Mouse (Mus musculus): Measurements from ENCODE around the gene Insl3. TPM values are rescaled to one million over a fixed set of nuclear protein-coding genes. Genes with fewer than 3 reads are reported as not detected.

The Insl3 gene
- not detected in 2 replicates for total RNA-seq (2014; rRNA removed)
- polyA plus RNA-seq (2015; fragmentation: Nextera tagmentation; extraction: Ambion mirVana): 1.7 and 3.4 TPM in 2 replicates

DNA sequence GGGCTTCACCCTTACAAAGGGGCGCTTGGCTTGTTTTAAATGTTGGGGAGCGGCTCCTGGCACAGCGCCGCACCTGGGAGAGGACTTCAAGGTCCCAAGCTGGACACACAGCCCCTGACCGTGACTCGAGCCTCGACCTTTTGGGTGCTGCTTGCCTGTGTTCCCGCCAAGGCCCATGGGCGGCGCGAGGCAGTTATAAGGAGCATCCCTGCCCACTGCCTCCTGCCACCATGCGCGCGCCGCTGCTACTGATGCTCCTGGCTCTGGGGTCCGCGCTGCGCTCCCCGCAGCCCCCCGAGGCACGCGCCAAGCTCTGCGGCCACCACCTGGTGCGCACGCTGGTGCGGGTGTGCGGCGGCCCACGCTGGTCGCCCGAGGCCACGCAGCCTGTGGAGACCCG, at the start of gene Insl3:
TSS of gene Insl3 (plus strand) at position 187 of the 400 bp plus-strand sequence.
- no peak within 1 kb of the TSS for H3K4me2 ChIP-seq (ENCODE audit: low read depth, low read length)
- no peaks in the 10 kb centered on the region for H3K9me3 ChIP-seq (ENCODE audit: low read length)
- TF ChIP-seq CTCF (IDR thresholded peaks at IDR 0.05; ENCODE audit: low read depth): peak; percentile 11; the same call in 1 of the 2 replicates
- no peak within 1 kb of the TSS for H3K27ac ChIP-seq
- ATAC-seq (no peak), DNase-seq (ENCODE audit: low spot score) (no peak)
- H3K4me3 ChIP-seq (ENCODE audit: low read length): no peak within 1 kb of the TSS
- H3K4me1 ChIP-seq (ENCODE audit: insufficient read depth, low read length): 0 out of 2 replicates have a peak, but pooled peaks cover 6% of the 10 kb centered on the region
- no peak within 1 kb of the TSS for H3K9ac ChIP-seq (replicated peaks; ENCODE audit: low read length)
- H3K36me3 ChIP-seq (ENCODE audit: insufficient read depth, low read length): no peaks in the 10 kb centered on the region
- WGBS: 6% methylated on average over 33 of the region's 33 CpGs
- H3K27me3 ChIP-seq (ENCODE audit: insufficient read depth, low read length): peaks cover 99% of the 10 kb centered on the region

DNA sequence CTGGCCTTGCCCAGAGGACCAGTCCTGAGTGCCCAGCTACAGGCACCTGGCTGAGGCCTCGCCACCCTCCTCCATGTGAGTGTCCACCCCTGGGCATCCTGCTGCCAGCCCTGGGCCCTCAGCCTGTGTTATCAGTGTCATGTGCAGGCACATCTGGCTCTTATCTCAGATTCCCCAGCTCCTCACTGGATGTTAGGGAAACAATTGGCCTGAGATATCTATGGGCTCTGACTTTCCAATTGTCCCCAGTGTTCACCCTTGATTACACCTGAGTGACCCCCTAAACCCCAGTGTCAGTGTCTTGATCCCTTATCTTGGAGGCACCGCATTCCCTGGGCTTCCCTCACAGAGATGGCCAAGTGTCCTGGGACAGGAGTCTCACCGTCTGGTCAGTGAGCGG, 49.7 kb upstream of the Insl3 start:
- Histone ChIP-seq H3K36me3 (ENCODE audit: insufficient read depth, low read length) (peaks cover 32% of the 10 kb centered on the region), H3K4me1 (ENCODE audit: insufficient read depth, low read length) (no peaks in the 10 kb centered on the region), H3K9me3 (ENCODE audit: low read length) (no peaks in the 10 kb centered on the region), H3K4me2 (ENCODE audit: low read depth, low read length) (no peak overlapping the region), H3K27me3 (ENCODE audit: insufficient read depth, low read length) (no peaks in the 10 kb centered on the region), H3K9ac (replicated peaks; ENCODE audit: low read length) (no peak overlapping the region), H3K27ac (no peak overlapping the region), H3K4me3 (ENCODE audit: low read length) (no peak overlapping the region)
- TF ChIP-seq CTCF (IDR thresholded peaks at IDR 0.05; ENCODE audit: low read depth): no peak
- WGBS: 86% methylated on average over 4 of the region's 4 CpGs
- ATAC-seq (no peak), DNase-seq (ENCODE audit: low spot score) (no peak)

DNA sequence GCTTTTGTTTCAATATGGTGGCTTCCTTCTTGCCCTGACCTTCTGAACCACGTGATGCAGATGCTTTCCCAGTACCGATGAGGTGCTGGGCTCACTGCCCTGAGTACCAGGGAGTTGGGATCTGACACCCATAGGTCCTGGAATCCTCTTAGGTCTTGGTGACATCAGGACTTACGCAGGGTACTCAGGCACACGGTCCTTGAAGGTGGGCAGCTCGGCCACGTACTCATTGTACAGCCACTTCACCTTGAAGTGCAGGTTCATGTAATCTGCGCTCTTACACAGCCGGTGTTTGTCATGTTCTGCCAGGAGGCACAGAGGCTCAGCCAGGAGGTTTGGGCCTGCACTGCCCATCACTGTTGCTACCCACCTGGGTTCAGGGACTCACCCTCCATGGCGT, 43.5 kb upstream of the Insl3 start:
- no peak for DNase-seq (ENCODE audit: low spot score)
- Histone ChIP-seq H3K4me2 (ENCODE audit: low read depth, low read length) (no peak overlapping the region), H3K9me3 (ENCODE audit: low read length) (no peaks in the 10 kb centered on the region), H3K4me1 (ENCODE audit: insufficient read depth, low read length) (no peaks in the 10 kb centered on the region), H3K9ac (replicated peaks; ENCODE audit: low read length) (no peak overlapping the region), H3K27me3 (ENCODE audit: insufficient read depth, low read length) (no peaks in the 10 kb centered on the region), H3K36me3 (ENCODE audit: insufficient read depth, low read length) (peaks cover 53% of the 10 kb centered on the region), H3K4me3 (ENCODE audit: low read length) (no peak overlapping the region), H3K27ac (no peak overlapping the region)
- no peak for ATAC-seq
- TF ChIP-seq CTCF (IDR thresholded peaks at IDR 0.05; ENCODE audit: low read depth): no peak
- 87% methylated on average over 9 of the region's 9 CpGs for WGBS

DNA sequence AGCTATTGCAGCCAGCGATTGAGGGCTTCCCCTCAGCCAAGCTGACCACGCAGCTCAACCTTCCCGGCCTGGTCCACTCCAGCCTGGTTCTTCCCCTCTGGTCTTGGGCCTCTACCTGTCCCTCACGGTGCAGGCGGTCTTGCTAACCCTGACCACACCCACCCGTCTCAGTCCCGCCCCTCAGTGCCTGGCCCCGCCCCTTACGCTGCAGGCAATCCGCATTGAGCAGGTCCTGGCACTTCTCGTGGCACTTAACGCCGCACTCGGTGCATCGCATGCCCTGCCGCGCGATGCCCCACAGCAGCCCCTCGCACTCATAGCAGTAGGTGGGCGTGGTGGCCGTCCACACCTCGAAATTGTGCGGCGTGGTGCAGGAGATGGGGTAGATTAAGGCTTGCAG, 34.4 kb upstream of the Insl3 start:
- TF ChIP-seq CTCF (IDR thresholded peaks at IDR 0.05; ENCODE audit: low read depth): no peak
- Histone ChIP-seq H3K9me3 (ENCODE audit: low read length) (no peaks in the 10 kb centered on the region), H3K36me3 (ENCODE audit: insufficient read depth, low read length) (peaks cover 17% of the 10 kb centered on the region; the same call in 1 of the 2 replicates), H3K27me3 (ENCODE audit: insufficient read depth, low read length) (peaks cover 7% of the 10 kb centered on the region), H3K4me1 (ENCODE audit: insufficient read depth, low read length) (no peaks in the 10 kb centered on the region), H3K4me3 (ENCODE audit: low read length) (no peak overlapping the region), H3K4me2 (ENCODE audit: low read depth, low read length) (no peak overlapping the region), H3K9ac (replicated peaks; ENCODE audit: low read length) (no peak overlapping the region), H3K27ac (no peak overlapping the region)
- DNase-seq (ENCODE audit: low spot score): no peak
- ATAC-seq: peak; percentile 38; the same call in 1 of the 2 replicates
- 7% methylated on average over 15 of the region's 24 CpGs for WGBS

DNA sequence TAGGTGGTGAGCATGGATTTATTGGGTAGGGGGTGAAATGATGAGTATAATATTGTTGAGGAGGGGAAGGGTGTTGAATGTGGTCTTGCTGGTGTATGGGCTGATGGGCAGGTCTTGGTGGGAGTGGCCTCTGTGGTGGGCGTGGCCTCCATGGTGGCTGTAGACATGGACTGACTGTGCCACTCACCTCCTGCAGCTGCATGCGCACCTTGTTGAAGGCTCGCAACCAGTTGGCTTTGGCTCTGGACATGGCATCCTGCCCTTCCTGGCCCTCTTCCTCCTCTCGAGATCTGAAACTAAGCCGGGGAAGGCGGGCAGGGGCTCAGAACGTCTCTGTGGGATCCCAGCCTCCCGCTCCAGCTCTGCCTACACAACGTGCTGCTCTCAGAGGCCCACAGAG, 31.2 kb upstream of the Insl3 start:
- H3K4me1 ChIP-seq (ENCODE audit: insufficient read depth, low read length): no peaks in the 10 kb centered on the region
- TF ChIP-seq CTCF (IDR thresholded peaks at IDR 0.05; ENCODE audit: low read depth): no peak
- H3K27me3 ChIP-seq (ENCODE audit: insufficient read depth, low read length): peaks cover 7% of the 10 kb centered on the region
- WGBS: 26% methylated on average over 9 of the region's 9 CpGs
- no peak overlapping the region for H3K9ac ChIP-seq (replicated peaks; ENCODE audit: low read length)
- H3K27ac ChIP-seq: no peak overlapping the region
- ATAC-seq: no peak
- DNase-seq (ENCODE audit: low spot score): no peak
- 0 out of 2 replicates have a peak, but pooled peaks cover 7% of the 10 kb centered on the region for H3K36me3 ChIP-seq (ENCODE audit: insufficient read depth, low read length)
- no peak overlapping the region for H3K4me3 ChIP-seq (ENCODE audit: low read length)
- no peak overlapping the region for H3K4me2 ChIP-seq (ENCODE audit: low read depth, low read length)
- no peaks in the 10 kb centered on the region for H3K9me3 ChIP-seq (ENCODE audit: low read length)

DNA sequence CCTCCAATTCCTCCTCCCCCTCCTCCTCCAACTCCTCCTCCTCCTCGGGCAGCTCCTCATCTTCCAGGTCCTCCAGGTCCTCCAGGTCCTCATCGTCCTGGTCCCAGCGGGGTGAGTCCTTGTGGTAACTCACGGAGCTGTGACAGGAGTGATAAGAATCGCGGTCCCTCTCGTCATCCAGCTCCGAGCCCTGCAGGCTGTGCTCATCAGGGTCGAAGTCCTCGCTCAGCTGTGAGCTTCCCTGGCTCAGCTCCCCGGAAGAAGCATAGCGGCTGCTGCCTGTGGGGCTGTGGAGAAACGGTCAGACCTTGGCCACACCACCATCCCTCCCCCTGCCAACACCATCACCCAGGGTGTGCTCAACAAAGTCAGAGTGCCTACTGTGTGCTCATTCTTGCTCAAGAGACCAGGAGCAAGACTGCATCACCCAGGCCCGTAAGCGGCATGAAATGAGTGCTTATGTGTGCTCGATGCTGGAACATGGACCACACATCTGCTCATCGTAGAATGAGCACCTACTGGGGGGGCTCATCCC, 30.4 kb upstream of the Insl3 start:
- Histone ChIP-seq H3K27ac (no peak overlapping the region), H3K9ac (replicated peaks; ENCODE audit: low read length) (no peak overlapping the region), H3K4me1 (ENCODE audit: insufficient read depth, low read length) (no peaks in the 10 kb centered on the region), H3K9me3 (ENCODE audit: low read length) (no peaks in the 10 kb centered on the region), H3K27me3 (ENCODE audit: insufficient read depth, low read length) (peaks cover 7% of the 10 kb centered on the region), H3K36me3 (ENCODE audit: insufficient read depth, low read length) (0 out of 2 replicates have a peak, but pooled peaks cover 15% of the 10 kb centered on the region), H3K4me3 (ENCODE audit: low read length) (no peak overlapping the region), H3K4me2 (ENCODE audit: low read depth, low read length) (no peak overlapping the region)
- ATAC-seq: no peak
- no peak for TF ChIP-seq CTCF (IDR thresholded peaks at IDR 0.05; ENCODE audit: low read depth)
- 32% methylated on average over 17 of the region's 17 CpGs for WGBS
- no peak for DNase-seq (ENCODE audit: low spot score)

DNA sequence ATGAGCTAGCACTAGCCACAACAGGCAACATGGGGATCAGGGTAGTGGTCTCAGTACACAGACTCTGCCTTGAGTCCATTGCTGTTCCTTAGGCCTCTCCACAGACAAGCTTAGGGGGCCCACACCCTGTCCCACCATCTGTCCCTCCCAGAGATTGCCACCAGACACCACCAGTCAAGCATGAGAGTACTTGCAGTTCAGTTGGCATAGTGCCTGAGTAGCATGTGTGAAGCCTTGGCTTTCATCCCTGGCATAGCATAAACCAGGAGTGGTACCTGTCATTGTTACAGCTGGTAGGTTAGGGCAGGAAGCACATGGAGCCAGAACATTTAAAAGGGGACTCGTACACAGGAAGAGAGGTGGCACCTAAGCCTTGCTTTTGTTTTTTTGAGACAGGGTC, 29.3 kb upstream of the Insl3 start:
- Histone ChIP-seq H3K9me3 (ENCODE audit: low read length) (no peaks in the 10 kb centered on the region), H3K27ac (peak overlapping the region; percentile 20; the same call in 1 of the 2 replicates), H3K27me3 (ENCODE audit: insufficient read depth, low read length) (peaks cover 7% of the 10 kb centered on the region; the same call in 1 of the 2 replicates), H3K36me3 (ENCODE audit: insufficient read depth, low read length) (peaks cover 17% of the 10 kb centered on the region; the same call in 1 of the 2 replicates), H3K4me1 (ENCODE audit: insufficient read depth, low read length) (no peaks in the 10 kb centered on the region), H3K4me3 (ENCODE audit: low read length) (no peak overlapping the region), H3K9ac (replicated peaks; ENCODE audit: low read length) (no peak overlapping the region), H3K4me2 (ENCODE audit: low read depth, low read length) (no peak overlapping the region)
- ATAC-seq (peak; percentile 50), DNase-seq (ENCODE audit: low spot score) (peak; percentile 86)
- TF ChIP-seq CTCF (IDR thresholded peaks at IDR 0.05; ENCODE audit: low read depth): no peak
- WGBS: 37% methylated on average over 1 of the region's 1 CpGs

Measured in hindbrain, postnatal 0 days (tissue).